Mouse (Mus musculus) liver, embryonic 15.5 days (tissue): ENCODE results near the gene Sytl2. TPM values are rescaled to one million over a fixed set of nuclear protein-coding genes. Genes with fewer than 3 reads are reported as not detected.

ENCODE experiments used
- ATAC-seq: fragments of 200-750 bp; cut with Nextera tagmentation; 2 replicates; pipeline ENCODE4 v1.8.0; 2017; ENCODE audit warnings: moderate number of reproducible peaks, mild to moderate bottlenecking, moderate library complexity; ENCODE audit not compliant: insufficient read depth
- H3K27ac ChIP-seq: fragments of 300-500 bp; sonication (generic); replicated peaks from 2 replicates; pipeline ENCODE4 v1.5.1; 2015; ENCODE audit warnings: mild to moderate bottlenecking, inconsistent platforms
- H3K27me3 ChIP-seq: fragments of 300-500 bp; sonication (generic); 2 replicates; pipeline ENCODE4 v1.6.1; 2015; ENCODE audit warnings: mild to moderate bottlenecking, inconsistent platforms
- H3K36me3 ChIP-seq: fragments of 300-500 bp; sonication (generic); replicated peaks from 2 replicates; pipeline ENCODE4 v1.6.1; 2015; ENCODE audit warnings: moderate library complexity, mild to moderate bottlenecking, inconsistent platforms
- H3K4me1 ChIP-seq: fragments of 300-500 bp; sonication (generic); replicated peaks from 2 replicates; pipeline ENCODE4 v1.6.1; 2015; ENCODE audit warnings: inconsistent platforms
- H3K4me2 ChIP-seq: fragments of 300-500 bp; sonication (generic); 2 replicates; pipeline ENCODE4 v1.6.1; 2015; ENCODE audit warnings: moderate library complexity, mild to moderate bottlenecking, inconsistent platforms
- H3K4me3 ChIP-seq: fragments of 300-500 bp; sonication (generic); replicated peaks from 2 replicates; pipeline ENCODE4 v1.5.1; 2015; ENCODE audit warnings: mild to moderate bottlenecking, inconsistent platforms
- H3K9ac ChIP-seq: fragments of 300-500 bp; sonication (generic); 2 replicates; pipeline ENCODE4 v1.6.1; 2015; ENCODE audit warnings: moderate library complexity, mild to moderate bottlenecking, inconsistent platforms
- H3K9me3 ChIP-seq: fragments of 300-500 bp; sonication (generic); replicated peaks from 2 replicates; pipeline ENCODE4 v1.6.1; 2016; ENCODE audit warnings: inconsistent platforms
- WGBS: fragments of 180-500 bp; shearing (Covaris S2); methylation state at CpG from one replicate; pipeline ENCODE4 v1.1.7; 2015; ENCODE audit warnings: mixed read lengths; ENCODE audit not compliant: insufficient replicate concordance; 5-methylcytosine and 5-hydroxymethylcytosine counted together
- polyA plus RNA-seq: library from polyadenylated mRNA; unstranded; fragments of >200 nt; fragmentation: Nextera tagmentation; extraction: Ambion mirVana; gene quantifications from 2 replicates; pipeline ENCODE4 v1.2.1, GENCODE M21; 2015

Gene Sytl2
- polyA plus RNA-seq, 1 experiment from 2014 or later: 0.79 TPM

GRCm38 (mm10) chr7:90372804-90373203 lies 70.8 kb downstream of the Sytl2 start:
- Histone ChIP-seq H3K4me3 (no peak overlapping the region), H3K36me3 (no peaks in the 10 kb centered on the region), H3K4me2 (no peak overlapping the region), H3K9ac (no peak overlapping the region), H3K27ac (no peak overlapping the region), H3K27me3 (no peaks in the 10 kb centered on the region), H3K9me3 (no peaks in the 10 kb centered on the region), H3K4me1 (no peaks in the 10 kb centered on the region)
- WGBS: 56% methylated on average over 4 of the region's 4 CpGs
- ATAC-seq: no peak

GRCm38 (mm10) chr7:90384411-90384810 lies 82.4 kb downstream of the Sytl2 start:
- Histone ChIP-seq H3K9ac (no peak overlapping the region), H3K27me3 (peaks cover 15% of the 10 kb centered on the region; the same call in 1 of the 2 replicates), H3K4me1 (no peaks in the 10 kb centered on the region), H3K4me3 (no peak overlapping the region), H3K27ac (no peak overlapping the region), H3K4me2 (no peak overlapping the region), H3K9me3 (no peaks in the 10 kb centered on the region), H3K36me3 (no peaks in the 10 kb centered on the region)
- ATAC-seq: no peak
- WGBS: 76% methylated on average over 2 of the region's 2 CpGs

GRCm38 (mm10) chr7:90386885-90387459 lies 84.9 kb downstream of the Sytl2 start:
- Histone ChIP-seq H3K9ac (no peak overlapping the region), H3K4me3 (no peak overlapping the region), H3K27me3 (peaks cover 15% of the 10 kb centered on the region; the same call in 1 of the 2 replicates), H3K27ac (no peak overlapping the region), H3K4me1 (no peaks in the 10 kb centered on the region), H3K4me2 (no peak overlapping the region), H3K36me3 (no peaks in the 10 kb centered on the region), H3K9me3 (no peaks in the 10 kb centered on the region)
- no peak for ATAC-seq
- WGBS: 19% methylated on average over 8 of the region's 8 CpGs

GRCm38 (mm10) chr7:90389765-90390164 lies 87.7 kb downstream of the Sytl2 start:
- ATAC-seq: no peak

GRCm38 (mm10) chr7:90395073-90395472 lies 93.0 kb downstream of the Sytl2 start:
- Histone ChIP-seq H3K4me1 (no peaks in the 10 kb centered on the region), H3K4me2 (no peak overlapping the region), H3K4me3 (no peak overlapping the region), H3K9me3 (no peaks in the 10 kb centered on the region), H3K9ac (no peak overlapping the region), H3K36me3 (no peaks in the 10 kb centered on the region), H3K27ac (no peak overlapping the region), H3K27me3 (no peaks in the 10 kb centered on the region)
- ATAC-seq: no peak
- WGBS: 41% methylated on average over 4 of the region's 4 CpGs

More at GRCm38 (mm10) chr7:90389765-90390164, 87.7 kb downstream of the Sytl2 start:
- H3K9ac ChIP-seq: no peak overlapping the region
- H3K9me3 ChIP-seq: no peaks in the 10 kb centered on the region
- no peak overlapping the region for H3K4me3 ChIP-seq
- peaks cover 15% of the 10 kb centered on the region; the same call in 1 of the 2 replicates for H3K27me3 ChIP-seq
- WGBS: 59% methylated on average over 3 of the region's 3 CpGs
- no peaks in the 10 kb centered on the region for H3K4me1 ChIP-seq
- H3K36me3 ChIP-seq: no peaks in the 10 kb centered on the region
- no peak overlapping the region for H3K4me2 ChIP-seq
- H3K27ac ChIP-seq: no peak overlapping the region

GRCm38 (mm10) chr7:90395928-90396327 lies 93.9 kb downstream of the Sytl2 start:
- H3K4me3 ChIP-seq: no peak overlapping the region
- no peaks in the 10 kb centered on the region for H3K36me3 ChIP-seq
- no peak for ATAC-seq
- no peaks in the 10 kb centered on the region for H3K27me3 ChIP-seq
- H3K9ac ChIP-seq: no peak overlapping the region
- H3K4me2 ChIP-seq: no peak overlapping the region
- H3K27ac ChIP-seq: no peak overlapping the region
- H3K4me1 ChIP-seq: no peaks in the 10 kb centered on the region
- no peaks in the 10 kb centered on the region for H3K9me3 ChIP-seq
- WGBS: 61% methylated on average over 5 of the region's 5 CpGs

GRCm38 (mm10) chr7:90409934-90410333 lies 107.9 kb downstream of the Sytl2 start:
- H3K4me2 ChIP-seq: no peak overlapping the region
- no peaks in the 10 kb centered on the region for H3K9me3 ChIP-seq
- 33% methylated on average over 3 of the region's 3 CpGs for WGBS
- H3K9ac ChIP-seq: no peak overlapping the region
- H3K4me1 ChIP-seq: no peaks in the 10 kb centered on the region
- no peaks in the 10 kb centered on the region for H3K36me3 ChIP-seq
- H3K4me3 ChIP-seq: no peak overlapping the region
- H3K27me3 ChIP-seq: no peaks in the 10 kb centered on the region
- H3K27ac ChIP-seq: no peak overlapping the region
- ATAC-seq: no peak

GRCm38 (mm10) chr7:90426020-90427001 lies 124.3 kb downstream of the Sytl2 start, which contains the start of gene Ccdc89:
Ccdc89 (plus strand) TSS chr7:90426577.
- 20% methylated on average over 29 of the region's 29 CpGs for WGBS
- peak within 1 kb of the TSS; percentile 55 for H3K4me2 ChIP-seq
- no peaks in the 10 kb centered on the region for H3K36me3 ChIP-seq
- H3K27ac ChIP-seq: no peak within 1 kb of the TSS
- H3K4me1 ChIP-seq: no peaks in the 10 kb centered on the region
- peaks cover 9% of the 10 kb centered on the region; the same call in 1 of the 2 replicates for H3K27me3 ChIP-seq
- H3K9me3 ChIP-seq: no peaks in the 10 kb centered on the region
- peak; percentile 86 for ATAC-seq
- H3K9ac ChIP-seq: no peak within 1 kb of the TSS
- peak within 1 kb of the TSS; percentile 35 for H3K4me3 ChIP-seq

- H3K4me3 ChIP-seq: no peak overlapping the region
- 65% methylated on average over 9 of the region's 9 CpGs for whole genome bisulfite sequencing
- peaks cover 9% of the 10 kb centered on the region; the same call in 1 of the 2 replicates for H3K27me3 ChIP-seq
- H3K9ac ChIP-seq: no peak overlapping the region
- H3K4me1 ChIP-seq: no peaks in the 10 kb centered on the region
- no peaks in the 10 kb centered on the region for H3K36me3 ChIP-seq
- no peak overlapping the region for H3K27ac ChIP-seq
- ATAC-seq: no peak
- H3K4me2 ChIP-seq: peak overlapping the region; percentile 55
- H3K9me3 ChIP-seq: no peaks in the 10 kb centered on the region
These were observed 125.0 kb downstream of the Sytl2 start for GRCm38 (mm10) chr7:90427006-90427405.

GRCm38 (mm10) chr7:90432221-90432620 lies 130.2 kb downstream of the Sytl2 start:
- H3K27ac ChIP-seq: no peak overlapping the region
- H3K27me3 ChIP-seq: 0 out of 2 replicates have a peak, but pooled peaks cover 2% of the 10 kb centered on the region
- no peak overlapping the region for H3K9ac ChIP-seq
- H3K4me1 ChIP-seq: no peaks in the 10 kb centered on the region
- no peaks in the 10 kb centered on the region for H3K36me3 ChIP-seq
- H3K4me2 ChIP-seq: no peak overlapping the region
- ATAC-seq: no peak
- no peaks in the 10 kb centered on the region for H3K9me3 ChIP-seq
- H3K4me3 ChIP-seq: no peak overlapping the region

GRCm38 (mm10) chr7:90440044-90440443 lies 138.0 kb downstream of the Sytl2 start:
- no peak overlapping the region for H3K4me3 ChIP-seq
- ATAC-seq: no peak
- no peak overlapping the region for H3K9ac ChIP-seq
- H3K9me3 ChIP-seq: no peaks in the 10 kb centered on the region
- no peak overlapping the region for H3K4me2 ChIP-seq
- 80% methylated on average over 4 of the region's 4 CpGs for WGBS
- H3K36me3 ChIP-seq: no peaks in the 10 kb centered on the region
- 0 out of 2 replicates have a peak, but pooled peaks cover 3% of the 10 kb centered on the region for H3K4me1 ChIP-seq
- H3K27me3 ChIP-seq: no peaks in the 10 kb centered on the region
- H3K27ac ChIP-seq: no peak overlapping the region
